In genomic region chr13:106525406-106526206, GRCm38 (mm10) we compare ENCODE assay signal across 17 mouse cellular contexts.
DNase-seq lines count a peak whose midpoint lies in the region; ATAC-seq and TF ChIP-seq lines count a peak whose summit lies in the region.
"Had no signal": no experiment of that assay in that cellular context is flagged by ENCODE, and none has a peak within 500 bp of the region (broad histone marks: within the 10 kb centered on the region; RNA-seq: fewer than 3 reads in every experiment).

No protein-coding gene starts in this region.

- DNase-seq in kidney, adult 2 months: peak; percentile 27
- no peak for DNase-seq in kidney, adult 8-10 months
- peak; percentile 53 for DNase-seq in liver, adult 2 months (ENCODE audit: extremely low read depth, low read depth, low spot score)
- no peak for DNase-seq in liver, embryonic 11.5 days (ENCODE audit: low spot score)
- DNase-seq in brain, adult 2 months (ENCODE audit: low read depth, low spot score): peak; percentile 76
- no peak for DNase-seq in cerebellum, adult 18-20 months
- DNase-seq: adrenal gland, postnatal 10 days; cerebellum, postnatal 25 days; retina, postnatal 1 day; thymus, adult 18-20 months had no signal

- H3K79me2 ChIP-seq in liver, adult 2 months (ENCODE audit: control insufficient read depth, insufficient read depth, low read length): no peaks in the 10 kb centered on the region

- H3K4me3 ChIP-seq in kidney, adult 2 months (ENCODE audit: insufficient read depth, low read depth, low read length): no peak overlapping the region
- H3K4me3 ChIP-seq in liver, adult 2 months (ENCODE audit: insufficient read depth, low read depth, low read length): no peak overlapping the region
- no peak overlapping the region for H3K4me3 ChIP-seq in liver, embryonic 11.5 days (ENCODE audit: low read depth, low read length)
- no peak overlapping the region for H3K4me3 ChIP-seq in forebrain, embryonic 16.5 days (replicated peaks; ENCODE audit: low read length)
- H3K4me3 ChIP-seq: heart, embryonic 15.5 days; hindbrain, embryonic 12.5 days; intestine, embryonic 15.5 days; liver, embryonic 12.5 days; midbrain, embryonic 12.5 days; neural tube, embryonic 12.5 days had no signal

- no peaks in the 10 kb centered on the region for H3K27me3 ChIP-seq in kidney, adult 2 months (replicated peaks; ENCODE audit: control insufficient read depth, insufficient read depth, low read length)
- H3K27me3 ChIP-seq in liver, adult 2 months (ENCODE audit: control insufficient read depth, insufficient read depth, low read length): no peaks in the 10 kb centered on the region
- no peaks in the 10 kb centered on the region for H3K27me3 ChIP-seq in liver, embryonic 11.5 days (replicated peaks; ENCODE audit: control insufficient read depth, insufficient read depth, low read length)
- no peaks in the 10 kb centered on the region for H3K27me3 ChIP-seq in forebrain, embryonic 16.5 days (replicated peaks; ENCODE audit: control insufficient read depth, insufficient read depth, low read length)
- H3K27me3 ChIP-seq: heart, embryonic 15.5 days; hindbrain, embryonic 12.5 days; intestine, embryonic 15.5 days; liver, embryonic 12.5 days; midbrain, embryonic 12.5 days; neural tube, embryonic 12.5 days had no signal

- no peak for ATAC-seq in liver, embryonic 11.5 days (replicated peaks; ENCODE audit: low FRiP score)
- peak; percentile 96 for ATAC-seq in forebrain, embryonic 16.5 days
- ATAC-seq: intestine, embryonic 15.5 days; liver, embryonic 12.5 days had no signal

- no peaks in the 10 kb centered on the region for H3K9me3 ChIP-seq in liver, embryonic 11.5 days (ENCODE audit: control insufficient read depth, low read length)
- H3K9me3 ChIP-seq in forebrain, embryonic 16.5 days (ENCODE audit: control insufficient read depth, low read length): no peaks in the 10 kb centered on the region
- H3K9me3 ChIP-seq: heart, embryonic 15.5 days; hindbrain, embryonic 12.5 days; intestine, embryonic 15.5 days; liver, embryonic 12.5 days; midbrain, embryonic 12.5 days; neural tube, embryonic 12.5 days had no signal

- no peak overlapping the region for H3K9ac ChIP-seq in liver, adult 2 months (ENCODE audit: low read depth, low read length)
- H3K9ac ChIP-seq in liver, embryonic 11.5 days (ENCODE audit: low read depth, low read length): no peak overlapping the region
- no peak overlapping the region for H3K9ac ChIP-seq in forebrain, embryonic 16.5 days (replicated peaks; ENCODE audit: low read depth, low read length)
- H3K9ac ChIP-seq: heart, embryonic 15.5 days; hindbrain, embryonic 12.5 days; intestine, embryonic 15.5 days; liver, embryonic 12.5 days; midbrain, embryonic 12.5 days; neural tube, embryonic 12.5 days had no signal

- TF ChIP-seq POLR2A in kidney, adult 2 months (IDR thresholded peaks at IDR 0.05; ENCODE audit: low read depth, low read length): no peak
- TF ChIP-seq POLR2A in liver, adult 2 months (IDR thresholded peaks at IDR 0.05; ENCODE audit: extremely low read depth, insufficient read depth, low read length): no peak

- no peak overlapping the region for H3K27ac ChIP-seq in kidney, adult 2 months (ENCODE audit: insufficient read depth, low read depth, low read length)
- no peak overlapping the region for H3K27ac ChIP-seq in liver, adult 2 months (replicated peaks; ENCODE audit: insufficient read depth, low read depth, low read length)
- no peak overlapping the region for H3K27ac ChIP-seq in liver, embryonic 11.5 days (ENCODE audit: low read depth, low read length)
- H3K27ac ChIP-seq in forebrain, embryonic 16.5 days (ENCODE audit: low read length): peak overlapping the region; percentile 61
- H3K27ac ChIP-seq: heart, embryonic 15.5 days; hindbrain, embryonic 12.5 days; intestine, embryonic 15.5 days; midbrain, embryonic 12.5 days; neural tube, embryonic 12.5 days had no signal

- no peaks in the 10 kb centered on the region for H3K36me3 ChIP-seq in kidney, adult 2 months (ENCODE audit: control insufficient read depth, insufficient read depth, low read length)
- H3K36me3 ChIP-seq in liver, adult 2 months (ENCODE audit: control insufficient read depth, insufficient read depth, low read length): no peaks in the 10 kb centered on the region
- no peaks in the 10 kb centered on the region for H3K36me3 ChIP-seq in liver, embryonic 11.5 days (ENCODE audit: control insufficient read depth, insufficient read depth, low read length)
- no peaks in the 10 kb centered on the region for H3K36me3 ChIP-seq in forebrain, embryonic 16.5 days (ENCODE audit: control insufficient read depth, insufficient read depth)
- H3K36me3 ChIP-seq: heart, embryonic 15.5 days; hindbrain, embryonic 12.5 days; intestine, embryonic 15.5 days; liver, embryonic 12.5 days; midbrain, embryonic 12.5 days; neural tube, embryonic 12.5 days had no signal

- H3K4me1 ChIP-seq in kidney, adult 2 months (ENCODE audit: control insufficient read depth, insufficient read depth, low read length): no peaks in the 10 kb centered on the region
- H3K4me1 ChIP-seq in liver, adult 2 months (ENCODE audit: control insufficient read depth, insufficient read depth, low read length): no peaks in the 10 kb centered on the region
- H3K4me1 ChIP-seq in liver, embryonic 11.5 days (replicated peaks; ENCODE audit: control insufficient read depth, insufficient read depth, low read length): no peaks in the 10 kb centered on the region
- H3K4me1 ChIP-seq in forebrain, embryonic 16.5 days (replicated peaks; ENCODE audit: control insufficient read depth, insufficient read depth, low read length): no peaks in the 10 kb centered on the region
- H3K4me1 ChIP-seq: heart, embryonic 15.5 days; hindbrain, embryonic 12.5 days; intestine, embryonic 15.5 days; liver, embryonic 12.5 days; midbrain, embryonic 12.5 days; neural tube, embryonic 12.5 days had no signal

- WGBS in kidney, adult 2 months: 74% methylated on average over 11 of the region's 11 CpGs
- 70% methylated on average over 11 of the region's 11 CpGs for WGBS in liver, adult 2 months
- 66% methylated on average over 11 of the region's 11 CpGs for WGBS in liver, embryonic 11.5 days
- WGBS in forebrain, embryonic 16.5 days: 64% methylated on average over 11 of the region's 11 CpGs

- no peak overlapping the region for H3K4me2 ChIP-seq in liver, embryonic 11.5 days
- no peak overlapping the region for H3K4me2 ChIP-seq in forebrain, embryonic 16.5 days (ENCODE audit: low read length)
- H3K4me2 ChIP-seq: heart, embryonic 15.5 days; hindbrain, embryonic 12.5 days; intestine, embryonic 15.5 days; liver, embryonic 12.5 days; midbrain, embryonic 12.5 days; neural tube, embryonic 12.5 days had no signal

- TF ChIP-seq CTCF in kidney, adult 2 months (conservative IDR thresholded peaks at IDR 0.05; ENCODE audit: insufficient read depth, insufficient read length, low read depth, low read length): no peak
- no peak for TF ChIP-seq CTCF in liver, adult 2 months (IDR thresholded peaks at IDR 0.05; ENCODE audit: low read depth, low read length)

Comparison
In these comparisons a context has a peak if more than half of its experiments do, and no peak if none do; other contexts are left out.
1. DNase-seq: peak in kidney, adult 2 months (single experiment), liver, adult 2 months (single experiment) and brain, adult 2 months (single experiment); none in kidney, adult 8-10 months (0 of 2), liver, embryonic 11.5 days (single experiment) and cerebellum, adult 18-20 months (0 of 2).